1 mouse cellular context compared by ENCODE assay signal in genomic region chr6:22351551-22351950, GRCm38 (mm10).
TF ChIP-seq lines count a peak whose summit lies in the region.

No protein-coding gene starts in this region.

TF ChIP-seq in CH12.LX, 34 proteins besides CTCF, POLR2A, EP300 and RAD21 (continued from another document):
- TF ChIP-seq CHD2 (IDR thresholded peaks at IDR 0.05; ENCODE audit: low read length) (no peak), ETS1 (conservative IDR thresholded peaks at IDR 0.05; ENCODE audit: low read depth, low read length) (no peak), TBP (conservative IDR thresholded peaks at IDR 0.05; ENCODE audit: low read depth, low read length) (no peak), JUND (conservative IDR thresholded peaks at IDR 0.05; ENCODE audit: low read depth, low read length) (no peak), PAX5 (IDR thresholded peaks at IDR 0.05; ENCODE audit: low read length) (no peak), SIN3A (IDR thresholded peaks at IDR 0.05; ENCODE audit: low read length) (peak; percentile 57; the same call in 1 of the 2 replicates), ELF1 (IDR thresholded peaks at IDR 0.05; ENCODE audit: low read depth, low read length) (no peak), CHD1 (IDR thresholded peaks at IDR 0.05; ENCODE audit: low read depth, low read length) (no peak), BHLHE40 (IDR thresholded peaks at IDR 0.05; ENCODE audit: low read depth, low read length) (no peak), MAZ (IDR thresholded peaks at IDR 0.05; ENCODE audit: low read depth, low read length) (no peak), IRF4 (IDR thresholded peaks at IDR 0.05; ENCODE audit: low read depth, low read length) (peak; percentile 59; the same call in 1 of the 2 replicates), ZMIZ1 (IDR thresholded peaks at IDR 0.05; ENCODE audit: low read depth, low read length) (no peak), NRF1 (IDR thresholded peaks at IDR 0.05; ENCODE audit: low read depth, low read length) (no peak), ZKSCAN1 (IDR thresholded peaks at IDR 0.05; ENCODE audit: borderline replicate concordance, low read depth, low read length) (no peak), MXI1 (IDR thresholded peaks at IDR 0.05; ENCODE audit: low read depth, low read length) (0 out of 2 replicates have a peak, but pooled peaks have one; percentile 35)
TF ChIP-seq in CH12.LX: peak in this region for 6.
